Mouse (Mus musculus): ENCODE data around the gene Elmsan1. TPM values are rescaled to one million over a fixed set of nuclear protein-coding genes. Genes with fewer than 3 reads are reported as not detected.

Gene Elmsan1
- total RNA-seq (2014; fragmentation: Nextera tagmentation) (66.7 and 72.7 TPM in 2 replicates), total RNA-seq (2017) (21.0 and 21.4 TPM in 2 replicates), polyA plus RNA-seq (2012) (125 and 140 TPM in 2 replicates)

GRCm38 (mm10) chr12:84218289-84219120, at the start of gene Elmsan1:
Elmsan1 (minus strand) TSS chr12:84218881.
- DNase-seq (ENCODE audit: low spot score) (peak; percentile 95), ATAC-seq (ENCODE audit: extremely low read depth, insufficient number of reproducible peaks, low FRiP score, poor library complexity, severe bottlenecking) (0 out of 2 replicates have a peak, but pooled peaks have one; percentile 32)
- TF ChIP-seq GATA1 (IDR thresholded peaks at IDR 0.05; ENCODE audit: borderline replicate concordance, low read length) (no peak), GATA2 (IDR thresholded peaks at IDR 0.05; ENCODE audit: borderline replicate concordance, low read depth, low read length) (no peak), TAL1 (conservative IDR thresholded peaks at IDR 0.05; ENCODE audit: low read depth, low read length) (no peak)
- Histone ChIP-seq H3K4me3 (ENCODE audit: low read depth, low read length) (peak within 1 kb of the TSS; percentile 79), H3K36me3 (replicated peaks) (peaks cover 37% of the 10 kb centered on the region), H3K9me3 (replicated peaks) (0 out of 2 replicates have a peak, but pooled peaks cover 2% of the 10 kb centered on the region), H3K4me1 (ENCODE audit: insufficient read depth, low read depth, low read length) (peaks cover 82% of the 10 kb centered on the region), H3K27me3 (ENCODE audit: insufficient read depth, low read length) (no peaks in the 10 kb centered on the region)

DNA sequence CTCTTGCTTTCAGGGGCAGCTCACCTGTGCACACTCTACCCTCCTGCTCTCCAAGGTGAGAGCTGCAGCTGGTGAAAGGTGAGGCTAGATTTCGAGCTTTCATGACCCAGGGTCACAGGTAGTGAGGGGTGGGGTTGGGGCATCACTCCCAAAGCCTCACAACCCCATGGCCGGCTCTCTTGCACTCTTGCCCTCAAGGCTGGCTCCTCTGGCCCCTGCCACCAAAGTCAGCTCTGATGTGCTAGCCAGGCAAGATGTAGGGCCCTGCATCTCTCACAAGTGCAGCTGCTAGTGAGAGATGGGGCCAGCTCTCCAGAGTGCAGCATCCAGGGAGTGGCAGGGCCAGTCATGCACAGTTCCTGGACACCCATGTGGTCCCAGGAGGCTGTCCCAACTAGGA, 48.6 kb upstream of the Elmsan1 start:
- DNase-seq (ENCODE audit: low spot score) (no peak), ATAC-seq (ENCODE audit: extremely low read depth, insufficient number of reproducible peaks, low FRiP score, poor library complexity, severe bottlenecking) (no peak)
- TF ChIP-seq TAL1 (conservative IDR thresholded peaks at IDR 0.05; ENCODE audit: low read depth, low read length) (no peak), GATA2 (IDR thresholded peaks at IDR 0.05; ENCODE audit: borderline replicate concordance, low read depth, low read length) (no peak), CTCF (IDR thresholded peaks at IDR 0.05; ENCODE audit: low read depth, low read length) (no peak), GATA1 (IDR thresholded peaks at IDR 0.05; ENCODE audit: borderline replicate concordance, low read length) (no peak), POLR2AphosphoS5 (IDR thresholded peaks at IDR 0.05; ENCODE audit: insufficient replicate concordance, low read depth, low read length) (no peak)
- Histone ChIP-seq H3K4me3 (ENCODE audit: low read depth, low read length) (no peak overlapping the region), H3K27me3 (ENCODE audit: insufficient read depth, low read length) (peaks cover 49% of the 10 kb centered on the region), H3K4me1 (ENCODE audit: insufficient read depth, low read depth, low read length) (no peaks in the 10 kb centered on the region), H3K9me3 (replicated peaks) (no peaks in the 10 kb centered on the region; the same call in 1 of the 2 replicates), H3K36me3 (replicated peaks) (no peaks in the 10 kb centered on the region)

DNA sequence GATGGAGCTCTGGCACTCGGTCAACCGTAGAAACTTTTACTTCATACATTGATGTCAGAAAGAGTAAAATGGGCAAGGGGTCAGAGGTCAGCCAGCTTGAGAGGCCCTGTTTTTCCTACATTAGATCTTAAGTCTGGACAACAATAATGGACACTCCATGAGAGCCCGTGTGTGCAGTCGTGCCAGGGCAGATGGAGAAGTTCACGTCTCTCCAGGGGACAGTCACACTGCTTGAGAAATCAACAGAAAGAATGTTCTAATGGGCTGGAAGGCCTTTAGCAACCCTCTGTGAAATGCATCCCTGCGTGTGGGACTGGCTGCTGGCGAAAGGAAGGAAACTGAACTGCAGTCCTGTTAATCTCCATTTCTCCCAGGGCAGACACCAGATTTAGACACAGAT, 41.7 kb upstream of the Elmsan1 start:
- H3K36me3 ChIP-seq (replicated peaks) = no peaks in the 10 kb centered on the region
- no peak for ATAC-seq (ENCODE audit: extremely low read depth, insufficient number of reproducible peaks, low FRiP score, poor library complexity, severe bottlenecking)
- H3K27me3 ChIP-seq (ENCODE audit: insufficient read depth, low read length) = peaks cover 57% of the 10 kb centered on the region
- TF ChIP-seq GATA2 (IDR thresholded peaks at IDR 0.05; ENCODE audit: borderline replicate concordance, low read depth, low read length) (no peak), GATA1 (IDR thresholded peaks at IDR 0.05; ENCODE audit: borderline replicate concordance, low read length) (no peak)
- DNase-seq (ENCODE audit: low spot score) = no peak
- H3K4me1 ChIP-seq (ENCODE audit: insufficient read depth, low read depth, low read length) = peaks cover 4% of the 10 kb centered on the region; the same call in 1 of the 2 replicates
- no peak overlapping the region for H3K4me3 ChIP-seq (ENCODE audit: low read depth, low read length)
- H3K9me3 ChIP-seq (replicated peaks) = no peaks in the 10 kb centered on the region; the same call in 1 of the 2 replicates

- ATAC-seq (ENCODE audit: extremely low read depth, insufficient number of reproducible peaks, low FRiP score, poor library complexity, severe bottlenecking) (no peak), DNase-seq (ENCODE audit: low spot score) (no peak)
- Histone ChIP-seq H3K27me3 (ENCODE audit: insufficient read depth, low read length) (peaks cover 29% of the 10 kb centered on the region), H3K36me3 (replicated peaks) (no peaks in the 10 kb centered on the region), H3K4me1 (ENCODE audit: insufficient read depth, low read depth, low read length) (peaks cover 3% of the 10 kb centered on the region), H3K4me3 (ENCODE audit: low read depth, low read length) (no peak overlapping the region), H3K9me3 (replicated peaks) (peaks cover 2% of the 10 kb centered on the region)
- TF ChIP-seq GATA1 (IDR thresholded peaks at IDR 0.05; ENCODE audit: borderline replicate concordance, low read length) (no peak), GATA2 (IDR thresholded peaks at IDR 0.05; ENCODE audit: borderline replicate concordance, low read depth, low read length) (no peak), TAL1 (conservative IDR thresholded peaks at IDR 0.05; ENCODE audit: low read depth, low read length) (no peak), POLR2AphosphoS5 (IDR thresholded peaks at IDR 0.05; ENCODE audit: insufficient replicate concordance, low read depth, low read length) (no peak), CTCF (IDR thresholded peaks at IDR 0.05; ENCODE audit: low read depth, low read length) (no peak)
These were observed 36.2 kb upstream of the Elmsan1 start for GRCm38 (mm10) chr12:84254886-84255285.

DNA sequence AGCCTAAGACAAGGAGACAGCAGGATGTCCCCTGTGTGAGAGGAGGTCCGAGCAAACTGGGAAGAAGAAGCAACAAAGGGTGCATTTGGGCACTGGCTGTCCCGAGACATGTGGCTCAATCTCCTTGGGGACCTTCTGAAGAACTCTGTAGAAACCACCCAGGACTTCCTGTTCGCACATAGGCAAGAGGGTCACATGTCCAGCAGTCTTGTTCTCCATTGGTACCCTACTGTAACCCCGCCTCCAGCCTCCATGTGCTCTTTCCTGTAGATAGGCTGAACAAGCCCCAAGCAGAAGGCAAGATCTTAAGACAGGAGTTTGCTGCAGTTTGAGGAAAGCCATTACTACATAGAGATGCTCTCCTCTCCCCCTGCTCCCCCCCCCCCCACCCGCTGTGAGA, 34.1 kb upstream of the Elmsan1 start:
- no peak for DNase-seq (ENCODE audit: low spot score)
- Histone ChIP-seq H3K27me3 (ENCODE audit: insufficient read depth, low read length) (peaks cover 24% of the 10 kb centered on the region), H3K36me3 (replicated peaks) (no peaks in the 10 kb centered on the region), H3K9me3 (replicated peaks) (peaks cover 2% of the 10 kb centered on the region), H3K4me3 (ENCODE audit: low read depth, low read length) (no peak overlapping the region), H3K4me1 (ENCODE audit: insufficient read depth, low read depth, low read length) (peaks cover 3% of the 10 kb centered on the region)
- no peak for ATAC-seq (ENCODE audit: extremely low read depth, insufficient number of reproducible peaks, low FRiP score, poor library complexity, severe bottlenecking)
- TF ChIP-seq GATA2 (IDR thresholded peaks at IDR 0.05; ENCODE audit: borderline replicate concordance, low read depth, low read length) = no peak
- no peak for TF ChIP-seq CTCF (IDR thresholded peaks at IDR 0.05; ENCODE audit: low read depth, low read length)
- TF ChIP-seq POLR2AphosphoS5 (IDR thresholded peaks at IDR 0.05; ENCODE audit: insufficient replicate concordance, low read depth, low read length) = no peak
- TF ChIP-seq GATA1 (IDR thresholded peaks at IDR 0.05; ENCODE audit: borderline replicate concordance, low read length) = no peak
- no peak for TF ChIP-seq TAL1 (conservative IDR thresholded peaks at IDR 0.05; ENCODE audit: low read depth, low read length)

- H3K4me1 ChIP-seq (ENCODE audit: insufficient read depth, low read depth, low read length) = peaks cover 10% of the 10 kb centered on the region
- peaks cover 2% of the 10 kb centered on the region for H3K9me3 ChIP-seq (replicated peaks)
- peaks cover 22% of the 10 kb centered on the region for H3K27me3 ChIP-seq (ENCODE audit: insufficient read depth, low read length)
- DNase-seq (ENCODE audit: low spot score) (peak; percentile 53), ATAC-seq (ENCODE audit: extremely low read depth, insufficient number of reproducible peaks, low FRiP score, poor library complexity, severe bottlenecking) (peak; percentile 57; the same call in 1 of the 2 replicates)
- H3K36me3 ChIP-seq (replicated peaks) = no peaks in the 10 kb centered on the region
- no peak overlapping the region for H3K4me3 ChIP-seq (ENCODE audit: low read depth, low read length)
- TF ChIP-seq POLR2AphosphoS5 (IDR thresholded peaks at IDR 0.05; ENCODE audit: insufficient replicate concordance, low read depth, low read length) (no peak), CTCF (IDR thresholded peaks at IDR 0.05; ENCODE audit: low read depth, low read length) (peak; percentile 91), TAL1 (conservative IDR thresholded peaks at IDR 0.05; ENCODE audit: low read depth, low read length) (no peak), GATA2 (IDR thresholded peaks at IDR 0.05; ENCODE audit: borderline replicate concordance, low read depth, low read length) (no peak), GATA1 (IDR thresholded peaks at IDR 0.05; ENCODE audit: borderline replicate concordance, low read length) (no peak)
These were observed 30.5 kb upstream of the Elmsan1 start for GRCm38 (mm10) chr12:84249217-84249616.
